Mouse (Mus musculus) hindbrain, embryonic 16.5 days (tissue): ENCODE results near the gene Rps13. TPM values are rescaled to one million over a fixed set of nuclear protein-coding genes. Genes with fewer than 3 reads are reported as not detected.
"Not testable (repeated sequence)": the region's sequence is repeated elsewhere in the genome, so short reads cannot be mapped to it uniquely, and the experiment has no call there.

Experiments
- ATAC-seq: fragments of 200-750 bp; cut with Nextera tagmentation; 2 replicates; pipeline ENCODE4 v1.8.0; 2017; ENCODE audit warnings: moderate TSS enrichment, moderate library complexity
- H3K27ac ChIP-seq: fragments of 300-500 bp; sonication (generic); 2 replicates; pipeline ENCODE4 v1.5.1; 2014; ENCODE audit warnings: low read depth, mild to moderate bottlenecking, control low read depth, low read length, moderate library complexity
- H3K27me3 ChIP-seq: fragments of 300-500 bp; sonication (generic); replicated peaks from 2 replicates; pipeline ENCODE4 v1.6.1; 2014; ENCODE audit warnings: low read length; ENCODE audit not compliant: control insufficient read depth, insufficient read depth
- H3K36me3 ChIP-seq: fragments of 300-500 bp; sonication (generic); 2 replicates; pipeline ENCODE4 v1.6.1; 2014; ENCODE audit warnings: mild to moderate bottlenecking, low read length, moderate library complexity, mixed read lengths; ENCODE audit not compliant: control insufficient read depth, insufficient read depth
- H3K4me1 ChIP-seq: fragments of 300-500 bp; sonication (generic); 2 replicates; pipeline ENCODE4 v1.6.1; 2014; ENCODE audit warnings: low read depth, low read length; ENCODE audit not compliant: control insufficient read depth, insufficient read depth
- H3K4me2 ChIP-seq: fragments of 300-500 bp; sonication (generic); 2 replicates; pipeline ENCODE4 v1.6.1; 2014; ENCODE audit warnings: mild to moderate bottlenecking, low read length, control low read depth, moderate library complexity
- H3K4me3 ChIP-seq: fragments of 300-500 bp; sonication (generic); 2 replicates; pipeline ENCODE4 v1.5.1; 2014; ENCODE audit warnings: mild to moderate bottlenecking, low read length, control low read depth, moderate library complexity
- H3K9ac ChIP-seq: fragments of 300-500 bp; sonication (generic); 2 replicates; pipeline ENCODE4 v1.6.1; 2014; ENCODE audit warnings: low read depth, mild to moderate bottlenecking, control low read depth, low read length, moderate library complexity
- H3K9me3 ChIP-seq: fragments of 300-500 bp; sonication (generic); 2 replicates; pipeline ENCODE4 v1.6.1; 2014; ENCODE audit warnings: mild to moderate bottlenecking, low read length, moderate library complexity; ENCODE audit not compliant: control insufficient read depth
- WGBS: fragments of 180-500 bp; shearing (Covaris S2); extraction: QIAGEN DNeasy Blood & Tissue Kit; methylation state at CpG from one replicate; pipeline ENCODE4 v1.1.7; 2014; 5-methylcytosine and 5-hydroxymethylcytosine counted together
- polyA plus RNA-seq: library from polyadenylated mRNA; unstranded; fragments of >200 nt; fragmentation: Nextera tagmentation; extraction: Ambion mirVana; gene quantifications from 2 replicates; pipeline ENCODE4 v1.2.1, GENCODE M21; 2015

Rps13 gene
- 381 and 423 TPM in 2 replicates for polyA plus RNA-seq

- Histone ChIP-seq H3K4me2 (peak within 1 kb of the TSS; percentile 81), H3K27ac (peak within 1 kb of the TSS; percentile 86), H3K4me1 (peaks cover 10% of the 10 kb centered on the region), H3K9ac (peak within 1 kb of the TSS; percentile 95), H3K27me3 (no peaks in the 10 kb centered on the region), H3K4me3 (peak within 1 kb of the TSS; percentile 79), H3K36me3 (peaks cover 19% of the 10 kb centered on the region; the same call in 1 of the 2 replicates), H3K9me3 (no peaks in the 10 kb centered on the region)
- ATAC-seq: peak; percentile 99
- under 1% methylated on average over 78 of the region's 78 CpGs for WGBS
These were observed at the start of gene Rps13 for GRCm38 (mm10) chr7:116333713-116334668. TSS of gene Rps13 (minus strand) at chr7:116334195.

- WGBS: 96% methylated on average over 6 of the region's 6 CpGs
- ATAC-seq, H3K4me3 ChIP-seq, H3K4me1 ChIP-seq, H3K27me3 ChIP-seq, H3K9ac ChIP-seq, H3K36me3 ChIP-seq, H3K9me3 ChIP-seq, H3K27ac ChIP-seq, H3K4me2 ChIP-seq: not testable (repeated sequence)
These were observed 45.2 kb upstream of the Rps13 start for GRCm38 (mm10) chr7:116379181-116379580.

GRCm38 (mm10) chr7:116374284-116374683, 40.3 kb upstream of the Rps13 start:
- H3K4me2 ChIP-seq: no peak overlapping the region
- H3K27ac ChIP-seq: no peak overlapping the region
- no peak overlapping the region for H3K4me3 ChIP-seq
- no peak overlapping the region for H3K9ac ChIP-seq
- no peaks in the 10 kb centered on the region for H3K27me3 ChIP-seq
- H3K36me3 ChIP-seq: peaks cover 5% of the 10 kb centered on the region; the same call in 1 of the 2 replicates
- WGBS: 95% methylated on average over 1 of the region's 1 CpGs
- no peak for ATAC-seq
- no peaks in the 10 kb centered on the region for H3K4me1 ChIP-seq
- no peaks in the 10 kb centered on the region for H3K9me3 ChIP-seq

GRCm38 (mm10) chr7:116336226-116336625, 2.2 kb upstream of the Rps13 start:
- Histone ChIP-seq H3K36me3 (peaks cover 11% of the 10 kb centered on the region; the same call in 1 of the 2 replicates), H3K9me3 (no peaks in the 10 kb centered on the region), H3K9ac (no peak overlapping the region), H3K4me1 (peaks cover 10% of the 10 kb centered on the region), H3K4me3 (no peak overlapping the region), H3K27me3 (no peaks in the 10 kb centered on the region), H3K27ac (no peak overlapping the region), H3K4me2 (no peak overlapping the region)
- WGBS: 83% methylated on average over 1 of the region's 1 CpGs
- ATAC-seq: no peak

GRCm38 (mm10) chr7:116335133-116335532, 1.1 kb upstream of the Rps13 start:
- Histone ChIP-seq H3K4me2 (peak overlapping the region; percentile 77), H3K4me3 (no peak overlapping the region), H3K27ac (no peak overlapping the region), H3K9ac (no peak overlapping the region), H3K4me1 (peaks cover 10% of the 10 kb centered on the region), H3K36me3 (peaks cover 19% of the 10 kb centered on the region; the same call in 1 of the 2 replicates), H3K27me3 (no peaks in the 10 kb centered on the region), H3K9me3 (no peaks in the 10 kb centered on the region)
- WGBS: 73% methylated on average over 6 of the region's 6 CpGs
- no peak for ATAC-seq

- Histone ChIP-seq H3K4me2 (peak overlapping the region; percentile 77), H3K4me3 (peak overlapping the region; percentile 79), H3K27ac (peak overlapping the region; percentile 86; the same call in 1 of the 2 replicates), H3K9ac (peak overlapping the region; percentile 95), H3K4me1 (peaks cover 10% of the 10 kb centered on the region), H3K36me3 (peaks cover 19% of the 10 kb centered on the region; the same call in 1 of the 2 replicates), H3K27me3 (no peaks in the 10 kb centered on the region), H3K9me3 (no peaks in the 10 kb centered on the region)
- WGBS: 25% methylated on average over 8 of the region's 8 CpGs
- no peak for ATAC-seq
These were observed 659 bp upstream of the Rps13 start for GRCm38 (mm10) chr7:116334669-116335038.

GRCm38 (mm10) chr7:116331246-116331645, 2.7 kb downstream of the Rps13 start:
- 94% methylated on average over 2 of the region's 2 CpGs for WGBS
- no peak overlapping the region for H3K4me2 ChIP-seq
- no peaks in the 10 kb centered on the region for H3K27me3 ChIP-seq
- H3K4me3 ChIP-seq: no peak overlapping the region
- H3K36me3 ChIP-seq: peaks cover 21% of the 10 kb centered on the region; the same call in 1 of the 2 replicates
- H3K9ac ChIP-seq: no peak overlapping the region
- peaks cover 8% of the 10 kb centered on the region for H3K4me1 ChIP-seq
- no peak overlapping the region for H3K27ac ChIP-seq
- ATAC-seq: no peak
- no peaks in the 10 kb centered on the region for H3K9me3 ChIP-seq

GRCm38 (mm10) chr7:116329858-116330257, 4.1 kb downstream of the Rps13 start:
- H3K4me2 ChIP-seq: no peak overlapping the region
- ATAC-seq: no peak
- no peaks in the 10 kb centered on the region for H3K9me3 ChIP-seq
- no peak overlapping the region for H3K9ac ChIP-seq
- H3K27me3 ChIP-seq: no peaks in the 10 kb centered on the region
- peaks cover 8% of the 10 kb centered on the region for H3K4me1 ChIP-seq
- H3K4me3 ChIP-seq: no peak overlapping the region
- H3K27ac ChIP-seq: no peak overlapping the region
- WGBS: 95% methylated on average over 4 of the region's 4 CpGs
- peaks cover 21% of the 10 kb centered on the region; the same call in 1 of the 2 replicates for H3K36me3 ChIP-seq

GRCm38 (mm10) chr7:116328777-116329176, 5.2 kb downstream of the Rps13 start:
- Histone ChIP-seq H3K4me3 (no peak overlapping the region), H3K9ac (no peak overlapping the region), H3K27me3 (no peaks in the 10 kb centered on the region), H3K4me2 (no peak overlapping the region), H3K4me1 (peaks cover 8% of the 10 kb centered on the region), H3K9me3 (no peaks in the 10 kb centered on the region), H3K36me3 (peaks cover 21% of the 10 kb centered on the region; the same call in 1 of the 2 replicates), H3K27ac (no peak overlapping the region)
- WGBS: 77% methylated on average over 7 of the region's 7 CpGs
- ATAC-seq: no peak
